Mouse (Mus musculus) CH12.LX (cell line): ENCODE measurements around the gene Cavin4. TPM values are rescaled to one million over a fixed set of nuclear protein-coding genes. Genes with fewer than 3 reads are reported as not detected.

Source experiments
- DNase-seq: peaks from one replicate; pipeline ENCODE4 v3.0.0-alpha.2; 2013; ENCODE audit errors: extremely low read depth
- H3K27ac ChIP-seq: 2 replicates; pipeline ENCODE4 v1.5.1; 2012; ENCODE audit warnings: low read depth, mild to moderate bottlenecking, control low read depth, moderate library complexity; ENCODE audit not compliant: insufficient read depth
- H3K27me3 ChIP-seq: replicated peaks from 2 replicates; pipeline ENCODE3; 2012; ENCODE audit warnings: inconsistent platforms
- H3K36me3 ChIP-seq, 2 experiments: replicated peaks in 1 of 2; 2 replicates each; pipeline versions ENCODE3 to v1.6.1; 2012; ENCODE audit warnings: inconsistent platforms in 1 of 2, low read length in 1 of 2, mild to moderate bottlenecking in 1 of 2, mixed read lengths in 1 of 2, moderate library complexity in 1 of 2; ENCODE audit not compliant: control insufficient read depth in 1 of 2, insufficient read depth in 1 of 2
- H3K4me1 ChIP-seq, 2 experiments: 2 replicates each; pipeline ENCODE4 v1.6.1; 2012; ENCODE audit warnings: inconsistent platforms in 1 of 2, moderate library complexity in 1 of 2; ENCODE audit not compliant: insufficient read depth in 2 of 2, control insufficient read depth in 1 of 2
- H3K4me2 ChIP-seq: 2 replicates; pipeline ENCODE4 v1.6.1; 2012; ENCODE audit warnings: low read depth, mild to moderate bottlenecking, control low read depth; ENCODE audit not compliant: poor library complexity, insufficient read depth, severe bottlenecking
- H3K4me3 ChIP-seq, 3 experiments: fragments of 150-350 bp in 1 of 3; sonication (generic) in 1 of 3; replicated peaks in 1 of 3; 2 replicates each; pipeline versions ENCODE3 to v1.5.1; 2011 to 2012; ENCODE audit warnings: low read depth in 2 of 3, low read length in 2 of 3, mild to moderate bottlenecking in 2 of 3, moderate library complexity in 2 of 3, control low read depth in 1 of 3, improper control_type of control experiment in 1 of 3, inconsistent platforms in 1 of 3, mixed read lengths in 1 of 3; ENCODE audit not compliant: poor library complexity in 1 of 3
- H3K79me2 ChIP-seq: replicated peaks from 2 replicates; pipeline ENCODE4 v1.6.1; 2012; ENCODE audit warnings: mild to moderate bottlenecking, moderate library complexity; ENCODE audit not compliant: control insufficient read depth, poor library complexity, insufficient read depth, severe bottlenecking; ENCODE audit errors: extremely low read depth
- H3K9ac ChIP-seq: 2 replicates; pipeline ENCODE4 v1.6.1; 2012; ENCODE audit warnings: low read depth, mild to moderate bottlenecking, control low read depth, moderate library complexity; ENCODE audit not compliant: insufficient read depth
- H3K9me3 ChIP-seq: replicated peaks from 2 replicates; pipeline ENCODE3; 2012; ENCODE audit warnings: low read length, inconsistent platforms, mixed read lengths
- CHD1 ChIP-seq: IDR thresholded peaks from 2 replicates; pipeline ENCODE4 v1.6.1; 2012; ENCODE audit warnings: low read depth, low read length, improper control_type of control experiment, inconsistent platforms
- E2F4 ChIP-seq: IDR thresholded peaks from 2 replicates; pipeline ENCODE4 v1.6.1; 2011; ENCODE audit warnings: low read depth, low read length, improper control_type of control experiment; ENCODE audit not compliant: insufficient replicate concordance
- ELF1 ChIP-seq: IDR thresholded peaks from 2 replicates; pipeline ENCODE4 v1.6.1; 2014; ENCODE audit warnings: low read depth, mild to moderate bottlenecking, inconsistent platforms, low read length, improper control_type of control experiment
- ETS1 ChIP-seq: conservative IDR thresholded peaks from 2 replicates; pipeline ENCODE4 v1.6.1; 2012; ENCODE audit warnings: low read depth, mild to moderate bottlenecking, inconsistent platforms, low read length, improper control_type of control experiment, moderate library complexity
- GABPA ChIP-seq: IDR thresholded peaks from 2 replicates; pipeline ENCODE4 v1.6.1; 2012; ENCODE audit warnings: low read depth, low read length, improper control_type of control experiment, inconsistent platforms; ENCODE audit not compliant: insufficient replicate concordance
- HCFC1 ChIP-seq: IDR thresholded peaks from 2 replicates; pipeline ENCODE4 v1.6.1; 2012; ENCODE audit warnings: low read depth, mild to moderate bottlenecking, inconsistent platforms, low read length, improper control_type of control experiment
- IRF4 ChIP-seq: IDR thresholded peaks from 2 replicates; pipeline ENCODE4 v1.6.1; 2014; ENCODE audit warnings: low read depth, mild to moderate bottlenecking, inconsistent platforms, low read length, improper control_type of control experiment
- JUN ChIP-seq: IDR thresholded peaks from 2 replicates; pipeline ENCODE4 v1.6.1; 2011; ENCODE audit warnings: low read depth, mild to moderate bottlenecking, low read length, improper control_type of control experiment, moderate library complexity; ENCODE audit not compliant: insufficient read depth
- KAT2A ChIP-seq: IDR thresholded peaks from 2 replicates; pipeline ENCODE4 v1.6.1; 2012; ENCODE audit warnings: low read length, improper control_type of control experiment, inconsistent platforms; ENCODE audit not compliant: insufficient replicate concordance
- MAFK ChIP-seq: IDR thresholded peaks from 2 replicates; pipeline ENCODE4 v1.6.1; 2011; ENCODE audit warnings: low read length, improper control_type of control experiment; ENCODE audit not compliant: insufficient replicate concordance
- MAZ ChIP-seq: IDR thresholded peaks from 2 replicates; pipeline ENCODE4 v1.6.1; 2012; ENCODE audit warnings: low read depth, mild to moderate bottlenecking, inconsistent platforms, low read length, improper control_type of control experiment, moderate library complexity
- MXI1 ChIP-seq: IDR thresholded peaks from 2 replicates; pipeline ENCODE4 v1.6.1; 2011; ENCODE audit warnings: mild to moderate bottlenecking, low read depth, low read length, improper control_type of control experiment
- MYC ChIP-seq: IDR thresholded peaks from 2 replicates; pipeline ENCODE4 v1.6.1; 2011; ENCODE audit warnings: low read depth, mild to moderate bottlenecking, improper control_type of control experiment, low read length
- NELFE ChIP-seq: IDR thresholded peaks from 2 replicates; pipeline ENCODE4 v1.6.1; 2011; ENCODE audit warnings: low read depth, low read length, improper control_type of control experiment
- NRF1 ChIP-seq: IDR thresholded peaks from 2 replicates; pipeline ENCODE4 v1.6.1; 2014; ENCODE audit warnings: low read depth, mild to moderate bottlenecking, inconsistent platforms, low read length, improper control_type of control experiment, moderate library complexity
- PAX5 ChIP-seq: IDR thresholded peaks from 2 replicates; pipeline ENCODE4 v1.6.1; 2012; ENCODE audit warnings: low read length, inconsistent platforms, mixed read lengths
- POLR2A ChIP-seq: IDR thresholded peaks from 2 replicates; pipeline ENCODE4 v1.6.1; 2011; ENCODE audit warnings: low read depth, mild to moderate bottlenecking, improper control_type of control experiment, low read length
- POLR2AphosphoS2 ChIP-seq: IDR thresholded peaks from 2 replicates; pipeline ENCODE4 v1.6.1; 2011; ENCODE audit warnings: low read depth, low read length, improper control_type of control experiment
- RAD21 ChIP-seq: IDR thresholded peaks from 2 replicates; pipeline ENCODE4 v1.6.1; 2011; ENCODE audit warnings: low read depth, mild to moderate bottlenecking, low read length, improper control_type of control experiment, moderate library complexity
- RCOR1 ChIP-seq: conservative IDR thresholded peaks from 2 replicates; pipeline ENCODE4 v1.6.1; 2012; ENCODE audit warnings: low read depth, mild to moderate bottlenecking, inconsistent platforms, low read length, improper control_type of control experiment
- SIN3A ChIP-seq: IDR thresholded peaks from 2 replicates; pipeline ENCODE4 v1.6.1; 2012; ENCODE audit warnings: low read length, improper control_type of control experiment, inconsistent platforms
- SMC3 ChIP-seq: IDR thresholded peaks from 2 replicates; pipeline ENCODE4 v1.6.1; 2011; ENCODE audit warnings: low read depth, low read length, improper control_type of control experiment
- TCF12 ChIP-seq: IDR thresholded peaks from 2 replicates; pipeline ENCODE4 v1.6.1; 2014; ENCODE audit warnings: low read depth, mild to moderate bottlenecking, inconsistent platforms, low read length, improper control_type of control experiment
- UBTF ChIP-seq: IDR thresholded peaks from 2 replicates; pipeline ENCODE4 v1.6.1; 2012; ENCODE audit warnings: low read depth, mild to moderate bottlenecking, inconsistent platforms, low read length, improper control_type of control experiment, moderate library complexity
- USF1 ChIP-seq: IDR thresholded peaks from 2 replicates; pipeline ENCODE4 v1.6.1; 2014; ENCODE audit warnings: low read depth, mild to moderate bottlenecking, inconsistent platforms, low read length, improper control_type of control experiment
- USF2 ChIP-seq: conservative IDR thresholded peaks from 2 replicates; pipeline ENCODE4 v1.6.1; 2011; ENCODE audit warnings: low read depth, low read length, improper control_type of control experiment
- ZC3H11A ChIP-seq: IDR thresholded peaks from 2 replicates; pipeline ENCODE4 v1.6.1; 2012; ENCODE audit warnings: low read depth, mild to moderate bottlenecking, inconsistent platforms, low read length, improper control_type of control experiment
- ZKSCAN1 ChIP-seq: IDR thresholded peaks from 2 replicates; pipeline ENCODE4 v1.6.1; 2012; ENCODE audit warnings: low read depth, inconsistent platforms, low read length, improper control_type of control experiment, borderline replicate concordance
- ZNF384 ChIP-seq: IDR thresholded peaks from 2 replicates; pipeline ENCODE4 v1.6.1; 2012; ENCODE audit warnings: low read depth, low read length, improper control_type of control experiment, inconsistent platforms
- dilution Hi-C: fragments of 300-500 bp; cut with MboI; formaldehyde crosslinking; loops from 2 replicates; pipeline ENCODE4 v1.14.3; 2020; ENCODE audit warnings: low sequenced_read_pairs; ENCODE audit not compliant: extremely low pct_unique_long_range_greater_than_20kb, extremely low pct_ligation_motif_present
- in situ Hi-C: fragments of 300-500 bp; cut with MboI; formaldehyde crosslinking; loops from 3 replicates; pipeline ENCODE4 v1.14.3; 2019; ENCODE audit warnings: low sequenced_read_pairs, low pct_ligation_motif_present, low pct_unique_long_range_greater_than_20kb, mixed read lengths
- polyA plus RNA-seq: library from polyadenylated mRNA; unstranded; fragments of >175 nt; gene quantifications from 2 replicates; pipeline ENCODE4 v1.2.1, GENCODE M21; 2012; ENCODE audit warnings: low read depth; ENCODE audit not compliant: insufficient read length
- total RNA-seq, 2 experiments: library from RNA; depleted of rRNA; stranded (reverse); fragments of 300-350 nt in 1 of 2; fragments of >200 nt in 1 of 2; gene quantifications; 2 replicates each; pipeline ENCODE4 v1.2.3; 2012 to 2014

The Cavin4 gene
- total and polyA plus RNA-seq, 3 experiments = 0.13 to 0.26 (median 0.24) TPM

DNA sequence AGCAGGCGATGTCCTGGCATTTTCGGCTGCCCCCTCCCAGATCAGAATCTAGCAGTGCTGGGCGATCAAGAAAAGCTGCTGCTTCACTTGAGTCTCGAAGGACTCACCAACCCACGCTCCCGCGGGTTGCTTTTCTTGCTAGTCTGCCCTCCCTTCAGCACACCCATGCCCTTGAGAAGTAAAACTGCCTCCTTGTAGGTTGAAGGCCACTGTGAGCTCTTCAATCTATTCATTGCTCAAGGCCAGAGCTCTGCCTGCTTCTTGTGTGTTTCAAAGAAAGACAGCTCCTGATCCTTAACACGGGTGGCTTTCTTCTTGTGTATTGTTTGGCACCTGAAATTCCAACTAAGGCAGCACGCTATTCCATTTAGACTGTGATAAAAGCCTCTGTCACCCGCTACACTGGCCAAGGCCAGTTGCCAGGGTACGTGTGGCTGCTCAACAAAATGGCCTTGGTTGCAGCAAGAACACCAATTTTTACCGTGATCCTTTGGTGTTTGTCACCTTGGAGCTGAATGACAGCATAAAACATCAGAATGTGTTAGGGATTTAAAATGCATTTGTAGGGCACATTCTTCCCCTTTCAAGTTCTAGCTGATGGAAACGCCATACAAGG lies 13.4 kb downstream of the Cavin4 start:
- in situ Hi-C loops = no loop called here
- Histone ChIP-seq H3K4me2 (no peak overlapping the region), H3K36me3 (peaks cover 9 to 54% of the 10 kb centered on the region in 2 experiments), H3K79me2 (peaks cover 4% of the 10 kb centered on the region), H3K27me3 (no peaks in the 10 kb centered on the region), H3K27ac (no peak overlapping the region), H3K4me1 (peaks cover 11 to 49% of the 10 kb centered on the region in 2 experiments), H3K9ac (no peak overlapping the region), H3K4me3 (no peak overlapping the region), H3K9me3 (no peaks in the 10 kb centered on the region)
- DNase-seq = no peak
- dilution Hi-C loops = no loop called here
- TF ChIP-seq POLR2A = no peak
- no peak for TF ChIP-seq TCF12
- no peak for TF ChIP-seq SIN3A
- TF ChIP-seq HCFC1 = no peak
- TF ChIP-seq ETS1 = no peak
- TF ChIP-seq MAZ = no peak
- no peak for TF ChIP-seq MYC
- no peak for TF ChIP-seq MAFK
- TF ChIP-seq KAT2A = no peak
- no peak for TF ChIP-seq NELFE
- no peak for TF ChIP-seq ZC3H11A
- no peak for TF ChIP-seq PAX5
- no peak for TF ChIP-seq CHD1
- TF ChIP-seq ELF1 = no peak
- no peak for TF ChIP-seq UBTF
- TF ChIP-seq RCOR1 = no peak

DNA sequence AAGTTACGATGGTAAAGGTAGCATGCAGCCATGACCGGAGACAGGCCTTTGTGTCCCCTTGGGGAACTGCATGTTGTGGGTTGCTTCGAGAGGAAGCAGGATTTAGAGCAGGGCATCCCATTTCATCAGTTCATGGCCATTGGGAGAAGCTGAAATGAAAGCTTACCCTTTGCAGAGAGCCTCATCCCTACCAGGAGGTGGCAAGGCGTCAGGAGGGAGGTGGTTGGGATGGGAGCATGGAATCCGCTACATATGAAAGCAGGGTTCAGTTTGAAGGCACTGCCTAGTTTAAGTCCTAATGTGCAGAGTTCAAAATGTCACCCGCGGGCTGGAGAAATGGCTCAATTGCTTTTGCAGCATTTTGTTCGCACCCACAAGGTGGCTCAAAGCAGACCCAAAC lies 14.0 kb downstream of the Cavin4 start:
- no peak overlapping the region for H3K4me3 ChIP-seq

More for the DNA sequence above, 14.0 kb downstream of the Cavin4 start:
- no peak overlapping the region for H3K9ac ChIP-seq
- no peaks in the 10 kb centered on the region for H3K9me3 ChIP-seq
- no peak overlapping the region for H3K4me2 ChIP-seq
- H3K79me2 ChIP-seq = peaks cover 8% of the 10 kb centered on the region
- no peak for TF ChIP-seq MAFK
- no peak for TF ChIP-seq GABPA
- TF ChIP-seq JUN = no peak
- no peak for TF ChIP-seq POLR2A
- TF ChIP-seq IRF4 = no peak
- TF ChIP-seq ZKSCAN1 = no peak
- no peak for TF ChIP-seq ZNF384
- no peak for TF ChIP-seq RAD21
- no peak for TF ChIP-seq MXI1
- TF ChIP-seq POLR2AphosphoS2 = no peak
- TF ChIP-seq NRF1 = no peak
- TF ChIP-seq RCOR1 = no peak
- TF ChIP-seq USF1 = no peak
- no peak for TF ChIP-seq USF2
- TF ChIP-seq E2F4 = no peak
- TF ChIP-seq ZC3H11A = no peak
- TF ChIP-seq ELF1 = no peak
- no peak for TF ChIP-seq SMC3
- TF ChIP-seq KAT2A = no peak
- TF ChIP-seq NELFE = no peak
- TF ChIP-seq, all 38 proteins: peak for 0
- H3K27me3 ChIP-seq = no peaks in the 10 kb centered on the region
- H3K36me3 ChIP-seq = peaks cover 9 to 49% of the 10 kb centered on the region in 2 experiments
- DNase-seq = no peak
- in situ Hi-C loops = no loop called here
- no peak overlapping the region for H3K27ac ChIP-seq
- H3K4me1 ChIP-seq = peaks cover 11 to 49% of the 10 kb centered on the region in 2 experiments
- dilution Hi-C loops = no loop called here
